Mouse (Mus musculus) midbrain, embryonic 11.5 days (tissue): ENCODE data around the gene Atp2a2. TPM values are rescaled to one million over a fixed set of nuclear protein-coding genes. Genes with fewer than 3 reads are reported as not detected.

Experiments used
- ATAC-seq: fragments of 200-750 bp; cut with Nextera tagmentation; 2 replicates; pipeline ENCODE4 v1.8.0; 2017; ENCODE audit warnings: moderate TSS enrichment, moderate library complexity; ENCODE audit not compliant: low FRiP score
- DNase-seq: peaks from one replicate; pipeline ENCODE4 v3.0.0; 2015; ENCODE audit warnings: low spot score; ENCODE audit errors: missing footprints
- H3K27ac ChIP-seq: fragments of 300-500 bp; sonication (generic); 2 replicates; pipeline ENCODE4 v1.5.1; 2014; ENCODE audit warnings: low read depth, low read length
- H3K27me3 ChIP-seq: fragments of 300-500 bp; sonication (generic); 2 replicates; pipeline ENCODE4 v1.6.1; 2014; ENCODE audit warnings: mild to moderate bottlenecking, low read length, moderate library complexity, mixed read lengths; ENCODE audit not compliant: control insufficient read depth, insufficient read depth
- H3K36me3 ChIP-seq: fragments of 300-500 bp; sonication (generic); 2 replicates; pipeline ENCODE4 v1.6.1; 2014; ENCODE audit warnings: mild to moderate bottlenecking, low read length, moderate library complexity, mixed read lengths; ENCODE audit not compliant: control insufficient read depth, insufficient read depth
- H3K4me1 ChIP-seq: fragments of 300-500 bp; sonication (generic); 2 replicates; pipeline ENCODE4 v1.6.1; 2014; ENCODE audit warnings: low read length; ENCODE audit not compliant: control insufficient read depth, insufficient read depth
- H3K4me2 ChIP-seq: fragments of 300-500 bp; sonication (generic); 2 replicates; pipeline ENCODE4 v1.6.1; 2014; ENCODE audit warnings: mild to moderate bottlenecking, moderate library complexity
- H3K4me3 ChIP-seq: fragments of 300-500 bp; sonication (generic); 2 replicates; pipeline ENCODE4 v1.5.1; 2014; ENCODE audit warnings: low read depth, low read length
- H3K9ac ChIP-seq: fragments of 300-500 bp; sonication (generic); 2 replicates; pipeline ENCODE4 v1.6.1; 2014; ENCODE audit warnings: low read length
- H3K9me3 ChIP-seq: fragments of 300-500 bp; sonication (generic); 2 replicates; pipeline ENCODE4 v1.6.1; 2016; ENCODE audit warnings: low read length; ENCODE audit not compliant: control insufficient read depth
- WGBS: fragments of 180-500 bp; shearing (Covaris S2); extraction: QIAGEN DNeasy Blood & Tissue Kit; methylation state at CpG from one replicate; pipeline ENCODE4 v1.1.7; 2014; 5-methylcytosine and 5-hydroxymethylcytosine counted together
- polyA plus RNA-seq: library from polyadenylated mRNA; unstranded; fragments of >200 nt; fragmentation: Nextera tagmentation; extraction: Ambion mirVana; gene quantifications from 2 replicates; pipeline ENCODE4 v1.2.1, GENCODE M21; 2014

Atp2a2 gene
- polyA plus RNA-seq = 43.4 and 45.8 TPM in 2 replicates

GRCm38 (mm10) chr5:122502077-122502941 lies at the start of gene Atp2a2:
TSS of gene Atp2a2 (minus strand) at chr5:122502225.
- ATAC-seq (peak; percentile 93), DNase-seq (peak; percentile 100)
- WGBS = 0% methylated on average over 54 of the region's 113 CpGs
- Histone ChIP-seq H3K9me3 (no peaks in the 10 kb centered on the region; the same call in 1 of the 2 replicates), H3K27me3 (no peaks in the 10 kb centered on the region), H3K4me2 (peak within 1 kb of the TSS; percentile 73), H3K4me3 (peak within 1 kb of the TSS; percentile 94), H3K9ac (peak within 1 kb of the TSS; percentile 99), H3K36me3 (no peaks in the 10 kb centered on the region), H3K27ac (peak within 1 kb of the TSS; percentile 98), H3K4me1 (peaks cover 13% of the 10 kb centered on the region)

GRCm38 (mm10) chr5:122550460-122550859 lies 48.4 kb upstream of the Atp2a2 start:
- no peak overlapping the region for H3K9ac ChIP-seq
- 66% methylated on average over 8 of the region's 8 CpGs for WGBS
- ATAC-seq (no peak), DNase-seq (no peak)
- no peak overlapping the region for H3K27ac ChIP-seq
- H3K27me3 ChIP-seq = no peaks in the 10 kb centered on the region
- no peaks in the 10 kb centered on the region for H3K36me3 ChIP-seq
- H3K4me1 ChIP-seq = no peaks in the 10 kb centered on the region
- no peak overlapping the region for H3K4me3 ChIP-seq
- no peak overlapping the region for H3K4me2 ChIP-seq
- H3K9me3 ChIP-seq = no peaks in the 10 kb centered on the region

- DNase-seq (no peak), ATAC-seq (no peak)
- no peaks in the 10 kb centered on the region for H3K4me1 ChIP-seq
- 84% methylated on average over 6 of the region's 6 CpGs for WGBS
- no peak overlapping the region for H3K9ac ChIP-seq
- no peak overlapping the region for H3K4me2 ChIP-seq
- H3K9me3 ChIP-seq = no peaks in the 10 kb centered on the region
- no peak overlapping the region for H3K27ac ChIP-seq
- H3K36me3 ChIP-seq = peaks cover 2% of the 10 kb centered on the region; the same call in 1 of the 2 replicates
- H3K27me3 ChIP-seq = no peaks in the 10 kb centered on the region
- H3K4me3 ChIP-seq = no peak overlapping the region
Measured at GRCm38 (mm10) chr5:122548671-122549070, 46.6 kb upstream of the Atp2a2 start.

GRCm38 (mm10) chr5:122547810-122548209 lies 45.8 kb upstream of the Atp2a2 start:
- Histone ChIP-seq H3K9ac (no peak overlapping the region), H3K4me2 (no peak overlapping the region), H3K27ac (no peak overlapping the region), H3K36me3 (peaks cover 2% of the 10 kb centered on the region; the same call in 1 of the 2 replicates), H3K4me1 (no peaks in the 10 kb centered on the region), H3K27me3 (no peaks in the 10 kb centered on the region), H3K4me3 (no peak overlapping the region), H3K9me3 (no peaks in the 10 kb centered on the region)
- DNase-seq = no peak
- no peak for ATAC-seq
- WGBS = 82% methylated on average over 6 of the region's 6 CpGs

- no peaks in the 10 kb centered on the region for H3K4me1 ChIP-seq
- DNase-seq (no peak), ATAC-seq (no peak)
- no peaks in the 10 kb centered on the region for H3K9me3 ChIP-seq
- no peak overlapping the region for H3K9ac ChIP-seq
- H3K4me2 ChIP-seq = no peak overlapping the region
- no peak overlapping the region for H3K27ac ChIP-seq
- no peaks in the 10 kb centered on the region for H3K27me3 ChIP-seq
- no peak overlapping the region for H3K4me3 ChIP-seq
- H3K36me3 ChIP-seq = peaks cover 2% of the 10 kb centered on the region; the same call in 1 of the 2 replicates
- 66% methylated on average over 7 of the region's 7 CpGs for WGBS
Measured at GRCm38 (mm10) chr5:122547251-122547714, 45.3 kb upstream of the Atp2a2 start.

GRCm38 (mm10) chr5:122543392-122543791 lies 41.4 kb upstream of the Atp2a2 start:
- WGBS = 90% methylated on average over 6 of the region's 6 CpGs
- H3K9me3 ChIP-seq = no peaks in the 10 kb centered on the region

GRCm38 (mm10) chr5:122541871-122542270 lies 39.8 kb upstream of the Atp2a2 start:
- Histone ChIP-seq H3K4me1 (no peaks in the 10 kb centered on the region), H3K27me3 (no peaks in the 10 kb centered on the region), H3K27ac (no peak overlapping the region), H3K9ac (no peak overlapping the region), H3K4me3 (no peak overlapping the region), H3K4me2 (no peak overlapping the region), H3K36me3 (peaks cover 2% of the 10 kb centered on the region; the same call in 1 of the 2 replicates), H3K9me3 (no peaks in the 10 kb centered on the region)
- ATAC-seq = no peak
- DNase-seq = no peak
- 89% methylated on average over 8 of the region's 8 CpGs for WGBS

More at GRCm38 (mm10) chr5:122543392-122543791, 41.4 kb upstream of the Atp2a2 start:
- Histone ChIP-seq H3K9ac (no peak overlapping the region), H3K36me3 (peaks cover 2% of the 10 kb centered on the region; the same call in 1 of the 2 replicates), H3K4me3 (no peak overlapping the region), H3K27ac (no peak overlapping the region), H3K4me1 (no peaks in the 10 kb centered on the region), H3K27me3 (no peaks in the 10 kb centered on the region), H3K4me2 (no peak overlapping the region)
- DNase-seq = no peak
- ATAC-seq = no peak

- H3K4me1 ChIP-seq = no peaks in the 10 kb centered on the region
- ATAC-seq (no peak), DNase-seq (no peak)
- H3K4me2 ChIP-seq = no peak overlapping the region
- H3K27me3 ChIP-seq = no peaks in the 10 kb centered on the region
- H3K36me3 ChIP-seq = no peaks in the 10 kb centered on the region; the same call in 1 of the 2 replicates
- no peak overlapping the region for H3K27ac ChIP-seq
- H3K9me3 ChIP-seq = no peaks in the 10 kb centered on the region
- WGBS = 94% methylated on average over 11 of the region's 11 CpGs
- H3K4me3 ChIP-seq = no peak overlapping the region
- no peak overlapping the region for H3K9ac ChIP-seq
Measured at GRCm38 (mm10) chr5:122538077-122538476, 36.1 kb upstream of the Atp2a2 start.

GRCm38 (mm10) chr5:122537654-122538053 lies 35.6 kb upstream of the Atp2a2 start:
- H3K4me2 ChIP-seq = no peak overlapping the region
- no peaks in the 10 kb centered on the region for H3K9me3 ChIP-seq
- H3K36me3 ChIP-seq = no peaks in the 10 kb centered on the region
- 96% methylated on average over 5 of the region's 5 CpGs for WGBS
- DNase-seq (no peak), ATAC-seq (no peak)
- no peak overlapping the region for H3K9ac ChIP-seq
- no peak overlapping the region for H3K27ac ChIP-seq
- H3K27me3 ChIP-seq = no peaks in the 10 kb centered on the region
- no peaks in the 10 kb centered on the region for H3K4me1 ChIP-seq
- H3K4me3 ChIP-seq = no peak overlapping the region
